Mouse (Mus musculus): Measurements from ENCODE around the gene Abca8b. TPM values are rescaled to one million over a fixed set of nuclear protein-coding genes. Genes with fewer than 3 reads are reported as not detected.

Abca8b gene
- polyA plus RNA-seq, 1 experiment from 2014 or later, result 3.4 TPM

DNA sequence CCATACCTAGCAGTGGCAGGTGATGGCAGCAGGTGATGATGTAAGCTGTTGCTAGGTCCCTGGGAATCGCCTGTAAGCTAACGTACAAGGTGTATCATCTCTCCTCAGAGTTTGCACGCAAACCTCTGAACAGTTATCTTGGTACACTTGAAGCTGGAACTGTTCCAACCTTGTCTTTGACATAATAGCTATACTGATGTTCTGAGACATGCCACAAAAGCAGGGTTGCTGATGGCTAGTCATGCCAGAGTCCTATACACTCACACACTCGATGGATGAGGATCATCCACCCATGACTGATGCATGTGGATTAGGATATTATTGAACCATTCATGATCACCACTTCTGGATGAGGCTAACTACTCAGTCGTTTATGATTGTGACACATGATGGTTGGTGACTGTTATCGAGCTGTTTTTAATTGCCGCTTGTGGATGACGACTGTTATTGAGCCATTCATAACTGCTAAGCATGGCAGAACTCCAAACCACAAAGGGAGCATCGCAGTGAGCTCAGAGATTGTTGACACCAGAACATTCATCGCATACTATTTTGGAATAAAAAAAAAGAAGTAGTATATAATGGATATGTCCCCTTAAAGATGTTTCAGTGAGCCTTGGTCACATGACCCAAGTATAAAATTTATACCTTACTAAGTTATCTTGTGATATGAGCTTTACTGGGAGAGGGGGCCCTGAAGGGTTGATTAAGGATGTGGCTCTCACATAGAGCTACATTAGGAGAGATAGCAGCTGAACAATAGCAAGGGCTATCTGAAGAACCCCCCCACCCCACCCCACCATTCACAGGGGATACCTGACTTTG, 87.2 kb downstream of the Abca8b start:
- no peak for ATAC-seq (ENCODE audit: low read depth)
- Histone ChIP-seq H3K9ac (ENCODE audit: low read depth, low read length) (no peak overlapping the region), H3K4me1 (ENCODE audit: control insufficient read depth, insufficient read depth, low read length) (peaks cover 7% of the 10 kb centered on the region; the same call in 1 of the 2 replicates), H3K4me2 (ENCODE audit: low read depth, low read length) (no peak overlapping the region), H3K36me3 (ENCODE audit: control insufficient read depth, insufficient read depth, low read length) (no peaks in the 10 kb centered on the region), H3K4me3 (ENCODE audit: low read depth, low read length) (no peak overlapping the region), H3K27ac (replicated peaks; ENCODE audit: low read depth, low read length) (no peak overlapping the region), H3K27me3 (replicated peaks; ENCODE audit: control insufficient read depth, insufficient read depth, low read length) (no peaks in the 10 kb centered on the region), H3K9me3 (ENCODE audit: control insufficient read depth, low read length) (no peaks in the 10 kb centered on the region)
- peak; percentile 40 for DNase-seq (ENCODE audit: low spot score)
- 70% methylated on average over 10 of the region's 10 CpGs for WGBS

DNA sequence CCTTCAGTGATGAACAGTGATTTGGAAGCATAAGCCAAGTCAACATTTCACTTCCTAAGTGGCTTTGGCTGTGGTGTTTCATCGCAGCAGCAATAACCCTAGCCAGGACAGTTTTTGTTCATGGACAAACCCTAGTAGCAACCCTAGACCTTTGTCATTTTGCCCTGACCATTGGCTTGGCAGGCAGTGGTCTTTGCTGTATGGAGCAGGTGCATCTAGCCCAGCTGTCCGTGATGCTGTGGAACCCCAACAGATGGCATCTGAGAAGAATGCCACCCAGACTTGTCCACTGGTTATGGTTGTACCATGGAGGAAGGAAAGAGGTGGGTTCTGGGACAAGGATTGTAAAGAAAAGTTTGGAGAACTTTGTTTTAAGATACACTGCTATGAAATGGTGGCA, 88.1 kb downstream of the Abca8b start:
- no peak for ATAC-seq (ENCODE audit: low read depth)
- peaks cover 7% of the 10 kb centered on the region for H3K4me1 ChIP-seq (ENCODE audit: control insufficient read depth, insufficient read depth, low read length)
- no peak overlapping the region for H3K9ac ChIP-seq (ENCODE audit: low read depth, low read length)
- 94% methylated on average over 2 of the region's 2 CpGs for WGBS
- DNase-seq (ENCODE audit: low spot score), result no peak
- no peaks in the 10 kb centered on the region for H3K9me3 ChIP-seq (ENCODE audit: control insufficient read depth, low read length)
- H3K27ac ChIP-seq (replicated peaks; ENCODE audit: low read depth, low read length), result no peak overlapping the region
- H3K27me3 ChIP-seq (replicated peaks; ENCODE audit: control insufficient read depth, insufficient read depth, low read length), result no peaks in the 10 kb centered on the region
- H3K4me3 ChIP-seq (ENCODE audit: low read depth, low read length), result no peak overlapping the region
- no peaks in the 10 kb centered on the region for H3K36me3 ChIP-seq (ENCODE audit: control insufficient read depth, insufficient read depth, low read length)
- no peak overlapping the region for H3K4me2 ChIP-seq (ENCODE audit: low read depth, low read length)

DNA sequence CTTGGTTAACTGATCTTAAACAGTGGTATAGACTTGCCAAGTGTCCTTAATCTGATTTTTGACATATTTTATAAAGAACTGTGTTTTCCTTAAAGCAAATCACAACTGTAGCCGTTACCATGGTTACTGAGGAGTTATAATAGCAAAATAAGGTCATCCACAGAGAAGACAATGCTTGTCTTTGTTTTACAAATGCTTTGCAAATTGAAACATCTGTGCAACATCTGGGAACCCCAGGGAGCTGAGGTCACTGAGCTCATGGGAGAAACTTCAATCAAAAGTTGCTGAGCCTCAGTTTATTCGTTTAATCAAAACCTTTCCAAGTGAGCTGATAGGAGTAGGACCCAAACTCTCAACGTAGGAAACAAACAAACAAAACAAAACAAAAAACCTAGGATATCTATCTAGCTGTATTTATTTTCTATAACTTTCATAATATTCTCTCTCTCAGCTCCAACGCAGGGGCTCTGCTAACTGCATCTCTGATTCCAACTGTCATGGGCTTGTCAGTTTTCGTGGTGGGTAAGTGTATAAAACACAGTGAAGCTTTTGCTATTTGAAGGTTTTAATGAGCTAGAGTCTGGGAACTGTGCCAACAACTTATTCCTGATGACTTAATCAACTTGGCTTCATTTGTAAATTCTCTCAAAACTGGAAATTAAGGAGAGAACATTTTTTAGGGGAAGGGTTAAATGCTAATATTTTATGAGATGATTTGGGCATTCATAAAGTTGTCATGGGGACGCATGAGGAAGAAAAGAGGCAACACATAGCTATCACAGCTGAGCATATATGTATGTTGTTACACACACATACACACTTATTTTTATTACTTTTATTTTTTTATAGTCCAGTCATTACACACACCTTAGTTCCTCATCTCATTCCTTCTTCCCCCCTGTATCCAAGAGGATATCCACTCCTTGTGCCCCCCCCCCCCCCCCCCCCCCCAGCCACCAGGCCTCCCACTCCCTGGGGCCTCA, 92.7 kb downstream of the Abca8b start:
- Histone ChIP-seq H3K9me3 (ENCODE audit: control insufficient read depth, low read length) (no peaks in the 10 kb centered on the region), H3K4me3 (ENCODE audit: low read depth, low read length) (no peak overlapping the region), H3K4me2 (ENCODE audit: low read depth, low read length) (no peak overlapping the region), H3K27me3 (replicated peaks; ENCODE audit: control insufficient read depth, insufficient read depth, low read length) (no peaks in the 10 kb centered on the region), H3K36me3 (ENCODE audit: control insufficient read depth, insufficient read depth, low read length) (no peaks in the 10 kb centered on the region), H3K4me1 (ENCODE audit: control insufficient read depth, insufficient read depth, low read length) (peaks cover 8% of the 10 kb centered on the region), H3K27ac (replicated peaks; ENCODE audit: low read depth, low read length) (peak overlapping the region; percentile 19), H3K9ac (ENCODE audit: low read depth, low read length) (no peak overlapping the region)
- ATAC-seq (ENCODE audit: low read depth), result peak; percentile 84; the same call in 1 of the 2 replicates
- DNase-seq (ENCODE audit: low spot score), result peak; percentile 94
- WGBS, result 16% methylated on average over 6 of the region's 6 CpGs

DNA sequence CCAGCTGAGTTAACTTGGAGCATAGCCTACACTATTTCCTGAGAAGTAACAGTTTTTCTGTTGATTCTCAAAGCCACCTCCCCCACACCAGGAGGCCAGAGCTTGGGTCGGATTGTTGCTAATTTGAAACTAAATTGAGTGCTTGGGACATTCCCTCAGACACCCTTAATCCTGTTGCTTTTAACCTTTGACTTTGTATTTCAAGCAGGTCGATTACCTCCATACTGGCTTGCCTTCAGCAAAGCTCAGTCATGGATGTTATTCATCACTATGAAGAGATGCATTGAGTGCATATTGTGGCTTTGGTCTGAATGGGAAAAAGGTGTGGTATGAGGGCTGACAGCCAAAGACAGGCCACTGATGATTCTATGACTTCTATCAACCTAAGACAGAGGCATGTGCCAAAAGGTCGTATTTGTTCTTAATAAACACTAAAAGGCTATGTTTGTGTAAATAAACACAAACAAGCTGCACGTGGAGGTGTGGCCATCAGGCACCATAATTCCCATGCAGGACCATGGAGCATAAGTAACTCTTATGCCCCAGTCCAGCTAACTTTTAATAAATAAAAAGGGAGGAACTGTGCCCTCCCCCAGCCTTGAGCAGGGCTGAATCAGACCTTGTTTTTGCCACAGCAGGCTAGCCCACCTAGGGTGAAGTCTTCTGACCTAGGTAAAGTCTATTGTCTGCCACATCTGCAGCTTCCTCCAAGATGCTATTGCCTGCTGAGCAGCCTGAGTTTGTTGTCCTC, 95.0 kb downstream of the Abca8b start:
- no peaks in the 10 kb centered on the region for H3K9me3 ChIP-seq (ENCODE audit: control insufficient read depth, low read length)
- 22% methylated on average over 4 of the region's 4 CpGs for whole genome bisulfite sequencing
- ATAC-seq (ENCODE audit: low read depth), result no peak
- no peaks in the 10 kb centered on the region for H3K36me3 ChIP-seq (ENCODE audit: control insufficient read depth, insufficient read depth, low read length)
- H3K4me2 ChIP-seq (ENCODE audit: low read depth, low read length), result no peak overlapping the region
- no peak overlapping the region for H3K9ac ChIP-seq (ENCODE audit: low read depth, low read length)
- no peaks in the 10 kb centered on the region for H3K27me3 ChIP-seq (replicated peaks; ENCODE audit: control insufficient read depth, insufficient read depth, low read length)
- no peak for DNase-seq (ENCODE audit: low spot score)
- H3K27ac ChIP-seq (replicated peaks; ENCODE audit: low read depth, low read length), result no peak overlapping the region
- no peak overlapping the region for H3K4me3 ChIP-seq (ENCODE audit: low read depth, low read length)
- H3K4me1 ChIP-seq (ENCODE audit: control insufficient read depth, insufficient read depth, low read length), result peaks cover 15% of the 10 kb centered on the region

DNA sequence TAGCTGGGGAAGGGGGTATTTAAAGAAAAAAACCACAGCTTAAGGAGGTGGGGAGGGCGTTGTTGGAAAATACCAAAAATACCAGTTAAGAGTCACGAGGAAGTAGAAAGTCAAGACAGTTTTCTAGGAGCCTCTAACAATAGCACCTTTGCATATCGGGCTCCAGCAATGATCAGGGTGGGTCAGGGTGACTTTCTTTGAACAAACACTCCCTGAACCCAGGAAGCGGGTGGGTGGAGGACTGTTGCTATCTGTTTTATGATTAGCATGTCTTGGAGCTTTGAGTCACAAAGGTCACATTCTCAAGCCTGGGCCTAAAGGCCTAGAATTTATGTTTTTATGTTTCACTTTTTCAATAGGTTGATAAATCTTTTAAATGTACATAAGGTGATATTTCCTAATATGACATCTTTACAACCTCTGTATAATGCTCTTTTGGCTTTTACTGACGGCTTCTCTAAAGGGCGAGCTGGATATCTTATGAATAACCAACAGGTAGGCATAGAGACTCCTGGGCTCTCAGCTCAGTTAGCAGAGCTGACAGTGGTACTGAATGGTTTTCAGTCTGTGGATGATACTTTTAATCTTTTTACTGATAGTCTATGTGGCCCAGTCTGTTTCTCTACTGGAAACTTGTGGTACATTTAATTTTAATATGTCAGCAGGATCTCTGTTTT, 96.7 kb downstream of the Abca8b start:
- H3K9me3 ChIP-seq (ENCODE audit: control insufficient read depth, low read length), result no peaks in the 10 kb centered on the region
- H3K4me3 ChIP-seq (ENCODE audit: low read depth, low read length), result no peak overlapping the region
- no peak overlapping the region for H3K27ac ChIP-seq (replicated peaks; ENCODE audit: low read depth, low read length)
- DNase-seq (ENCODE audit: low spot score) (no peak), ATAC-seq (ENCODE audit: low read depth) (no peak)
- no peak overlapping the region for H3K4me2 ChIP-seq (ENCODE audit: low read depth, low read length)
- peaks cover 24% of the 10 kb centered on the region for H3K4me1 ChIP-seq (ENCODE audit: control insufficient read depth, insufficient read depth, low read length)
- no peak overlapping the region for H3K9ac ChIP-seq (ENCODE audit: low read depth, low read length)
- no peaks in the 10 kb centered on the region for H3K27me3 ChIP-seq (replicated peaks; ENCODE audit: control insufficient read depth, insufficient read depth, low read length)
- WGBS, result 92% methylated on average over 6 of the region's 6 CpGs
- H3K36me3 ChIP-seq (ENCODE audit: control insufficient read depth, insufficient read depth, low read length), result no peaks in the 10 kb centered on the region

DNA sequence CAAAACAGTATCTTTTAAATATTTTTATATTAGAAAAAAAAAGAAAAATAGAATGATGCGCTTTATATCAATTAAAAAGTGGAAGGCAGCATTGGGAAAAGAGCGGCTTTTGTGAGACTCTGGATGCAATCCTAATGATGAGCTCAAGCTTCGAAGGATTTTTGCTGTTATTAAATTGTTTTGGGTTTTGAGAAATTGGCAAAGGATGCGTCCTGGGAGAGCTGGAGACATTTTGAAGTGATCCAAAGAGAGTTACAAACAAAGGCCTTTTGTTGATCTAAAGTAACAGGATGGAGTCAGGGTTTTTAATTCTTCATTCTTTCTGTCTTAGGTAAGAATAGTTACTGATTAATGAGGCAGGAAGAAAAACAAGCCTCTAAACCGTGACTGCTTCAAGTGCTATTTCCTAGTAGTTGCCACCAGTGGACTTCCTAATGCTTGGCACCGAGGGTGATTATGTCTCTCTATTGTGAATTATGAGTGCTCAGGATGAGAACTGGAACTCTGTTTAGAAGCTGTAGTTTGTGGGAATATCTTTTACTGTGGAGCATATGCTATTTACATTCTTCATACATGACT, 99.6 kb downstream of the Abca8b start:
- no peak for ATAC-seq (ENCODE audit: low read depth)

DNA sequence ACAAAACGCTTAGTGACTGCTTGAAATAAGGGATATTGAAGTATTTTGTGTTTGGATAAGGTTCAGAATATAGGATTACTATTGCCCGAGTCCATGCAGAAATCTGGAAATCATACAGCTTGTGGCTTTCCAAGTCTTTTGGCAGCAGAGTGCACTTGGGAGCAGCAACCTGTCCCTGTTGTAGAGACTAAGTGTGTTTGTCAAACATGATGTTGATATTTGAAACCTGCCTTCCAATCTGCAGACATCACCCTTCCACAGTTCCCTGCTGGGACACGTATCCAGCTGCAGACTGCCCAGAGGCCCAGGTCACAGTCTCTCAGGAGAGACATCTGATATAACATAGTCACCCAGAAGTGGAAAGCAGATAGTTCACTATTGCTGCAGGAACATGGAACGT, 100.1 kb downstream of the Abca8b start:
- 30% methylated on average over 4 of the region's 4 CpGs for WGBS
- Histone ChIP-seq H3K27me3 (replicated peaks; ENCODE audit: control insufficient read depth, insufficient read depth, low read length) (no peaks in the 10 kb centered on the region), H3K9ac (ENCODE audit: low read depth, low read length) (no peak overlapping the region), H3K4me1 (ENCODE audit: control insufficient read depth, insufficient read depth, low read length) (0 out of 2 replicates have a peak, but pooled peaks cover 17% of the 10 kb centered on the region), H3K4me3 (ENCODE audit: low read depth, low read length) (no peak overlapping the region), H3K27ac (replicated peaks; ENCODE audit: low read depth, low read length) (peak overlapping the region; percentile 45), H3K36me3 (ENCODE audit: control insufficient read depth, insufficient read depth, low read length) (no peaks in the 10 kb centered on the region), H3K4me2 (ENCODE audit: low read depth, low read length) (no peak overlapping the region), H3K9me3 (ENCODE audit: control insufficient read depth, low read length) (no peaks in the 10 kb centered on the region)
- ATAC-seq (ENCODE audit: low read depth), result peak; percentile 79
- peak; percentile 85 for DNase-seq (ENCODE audit: low spot score)

More for the DNA sequence above, 99.6 kb downstream of the Abca8b start:
- Histone ChIP-seq H3K9me3 (ENCODE audit: control insufficient read depth, low read length) (no peaks in the 10 kb centered on the region), H3K4me3 (ENCODE audit: low read depth, low read length) (no peak overlapping the region), H3K27ac (replicated peaks; ENCODE audit: low read depth, low read length) (peak overlapping the region; percentile 45), H3K4me1 (ENCODE audit: control insufficient read depth, insufficient read depth, low read length) (0 out of 2 replicates have a peak, but pooled peaks cover 17% of the 10 kb centered on the region), H3K9ac (ENCODE audit: low read depth, low read length) (no peak overlapping the region), H3K27me3 (replicated peaks; ENCODE audit: control insufficient read depth, insufficient read depth, low read length) (no peaks in the 10 kb centered on the region), H3K4me2 (ENCODE audit: low read depth, low read length) (no peak overlapping the region), H3K36me3 (ENCODE audit: control insufficient read depth, insufficient read depth, low read length) (no peaks in the 10 kb centered on the region)
- DNase-seq (ENCODE audit: low spot score), result peak; percentile 59
- 51% methylated on average over 6 of the region's 6 CpGs for WGBS

All from embryonic facial prominence, embryonic 14.5 days (tissue).